Mouse (Mus musculus) activated CD4-positive, CD25-positive, alpha-beta regulatory T cell, adult 4 months (primary cell): ENCODE measurements around the gene 1700011L22Rik. TPM values are rescaled to one million over a fixed set of nuclear protein-coding genes. Genes with fewer than 3 reads are reported as not detected.

Experiments used
- ATAC-seq: one replicate; pipeline ENCODE4 v1.8.0; 2017
- polyA plus RNA-seq, 2 experiments: library from polyadenylated mRNA; unstranded; fragments of 100-300 nt; shearing (Covaris generic); gene quantifications; one replicate each; pipeline ENCODE4 v1.2.1; 2017

Gene 1700011L22Rik
- polyA plus RNA-seq, 2 experiments from 2014 or later, result not detected

DNA sequence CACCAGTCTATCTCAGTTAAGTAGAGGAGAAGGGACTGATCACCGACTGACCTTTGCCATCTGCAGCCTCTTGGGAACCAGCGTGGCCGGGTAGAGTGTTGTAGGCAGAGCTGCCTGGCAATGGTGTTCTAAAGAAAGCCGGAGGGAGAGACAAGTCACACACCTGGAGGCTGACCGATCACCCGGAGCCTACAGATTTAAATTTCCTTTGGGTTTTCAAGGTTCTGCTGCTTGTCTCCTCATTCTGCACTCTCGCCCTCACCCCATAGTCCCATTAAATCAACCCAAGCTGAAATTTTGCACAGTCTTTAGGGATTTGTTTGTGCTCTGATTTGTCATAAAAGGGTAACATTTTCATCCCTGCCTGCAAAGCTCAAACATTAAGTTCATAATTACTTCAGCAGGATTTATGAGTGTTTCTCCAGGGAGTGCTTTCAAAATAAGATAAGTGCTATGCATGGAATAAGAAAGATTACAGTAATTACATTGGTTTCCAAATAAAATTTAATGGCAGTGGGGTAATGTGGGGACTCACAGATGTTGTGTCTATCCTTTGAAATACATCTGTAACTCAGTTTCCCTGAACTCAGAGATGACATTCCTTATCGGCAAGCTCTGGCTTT, 19.0 kb downstream of the 1700011L22Rik start:
- no peak for ATAC-seq

DNA sequence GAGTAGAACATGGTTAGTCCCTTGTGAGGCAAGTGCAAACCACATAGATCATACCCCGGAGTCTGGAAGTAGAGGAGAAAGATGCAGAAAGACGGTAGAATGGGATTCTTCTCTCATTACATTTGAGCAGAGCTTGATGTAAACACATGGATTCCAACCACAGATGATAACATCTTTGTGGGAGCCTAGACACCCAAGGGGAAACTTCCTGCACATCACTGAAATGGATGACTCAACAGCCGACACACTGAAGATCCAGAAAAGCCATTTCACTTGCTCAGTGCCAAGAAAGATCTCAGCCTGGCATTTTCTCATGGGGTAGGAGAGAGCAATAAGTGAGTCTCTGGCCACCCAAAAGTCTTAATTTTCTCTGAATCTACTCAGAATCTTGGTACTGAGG, 20.5 kb downstream of the 1700011L22Rik start:
- no peak for ATAC-seq

DNA sequence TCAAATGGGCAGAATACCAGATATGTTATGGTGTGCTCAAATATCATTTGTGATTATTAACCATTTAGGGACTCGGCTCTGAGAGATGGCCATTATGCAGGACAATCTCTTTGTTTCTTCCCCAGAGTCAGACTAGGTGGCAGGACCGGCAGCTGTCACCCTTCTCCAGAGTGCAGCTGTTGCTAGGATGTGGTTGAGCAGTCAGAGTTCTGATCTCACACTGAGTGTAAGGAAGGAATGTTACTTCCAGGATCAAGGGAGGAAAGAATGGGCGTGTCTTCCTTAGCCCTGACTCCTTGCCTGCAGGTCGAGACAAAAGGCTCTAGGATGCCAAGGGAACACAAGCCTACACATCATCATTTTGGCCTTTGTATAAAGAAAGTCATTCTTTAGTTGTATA, 21.2 kb downstream of the 1700011L22Rik start:
- ATAC-seq, result no peak

DNA sequence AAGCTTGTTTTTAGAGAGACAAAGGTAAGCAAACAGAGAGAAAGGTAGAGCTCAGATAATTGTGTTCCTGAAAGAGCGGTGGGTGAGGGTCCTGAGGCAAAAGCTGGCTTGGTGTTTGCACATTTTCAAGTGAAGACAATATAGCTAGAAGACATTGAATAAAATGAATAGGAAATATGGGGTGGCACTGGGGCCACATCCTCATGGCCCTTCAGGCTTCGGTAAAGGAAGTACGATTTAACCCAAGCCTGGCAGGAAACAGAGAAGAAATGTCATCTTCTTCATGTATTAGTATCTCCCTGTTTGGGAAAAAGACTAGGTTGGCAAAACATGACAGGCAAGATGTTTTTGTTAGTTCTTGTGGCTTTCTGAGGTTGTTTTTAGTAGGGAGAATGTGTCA, 22.3 kb downstream of the 1700011L22Rik start:
- no peak for ATAC-seq

DNA sequence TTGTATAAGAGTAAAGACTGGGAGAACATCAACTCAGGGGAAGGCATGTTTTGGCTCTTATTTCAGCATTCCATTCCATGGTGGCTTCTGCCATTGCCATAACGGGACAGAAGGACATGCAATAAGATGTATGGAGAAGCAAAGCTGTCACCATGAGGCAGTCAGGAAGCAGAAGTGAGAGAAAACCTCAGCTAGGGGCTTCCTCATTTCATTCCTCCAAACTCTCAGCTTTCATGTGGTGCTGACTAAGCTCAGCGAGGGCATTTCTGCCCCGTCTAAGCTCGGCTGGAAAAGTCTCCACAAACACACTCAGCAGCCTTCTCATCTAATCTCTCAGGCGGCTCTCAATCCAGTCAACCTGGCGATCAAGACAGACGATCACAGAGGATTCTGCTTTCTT, 22.8 kb downstream of the 1700011L22Rik start:
- ATAC-seq, result no peak

DNA sequence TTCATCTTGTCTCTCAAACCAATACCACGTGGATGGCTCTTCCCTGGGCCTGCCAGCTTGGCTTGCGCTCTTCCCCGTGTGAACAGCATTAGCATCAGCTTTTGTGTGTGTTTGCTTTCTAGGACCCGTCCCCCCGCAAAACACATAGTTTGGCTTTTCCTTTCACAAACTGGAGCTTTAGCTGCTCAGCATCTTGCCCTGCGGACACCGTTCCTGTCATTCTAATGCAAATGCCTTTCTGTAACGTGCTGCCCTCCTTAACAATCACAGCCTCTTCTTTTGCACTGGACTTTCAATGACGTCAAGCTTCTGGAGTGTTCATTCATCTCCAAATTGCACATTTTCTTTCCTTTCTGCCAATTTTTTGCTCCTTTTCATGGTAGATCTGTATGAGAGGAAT, 24.0 kb downstream of the 1700011L22Rik start:
- ATAC-seq, result no peak

DNA sequence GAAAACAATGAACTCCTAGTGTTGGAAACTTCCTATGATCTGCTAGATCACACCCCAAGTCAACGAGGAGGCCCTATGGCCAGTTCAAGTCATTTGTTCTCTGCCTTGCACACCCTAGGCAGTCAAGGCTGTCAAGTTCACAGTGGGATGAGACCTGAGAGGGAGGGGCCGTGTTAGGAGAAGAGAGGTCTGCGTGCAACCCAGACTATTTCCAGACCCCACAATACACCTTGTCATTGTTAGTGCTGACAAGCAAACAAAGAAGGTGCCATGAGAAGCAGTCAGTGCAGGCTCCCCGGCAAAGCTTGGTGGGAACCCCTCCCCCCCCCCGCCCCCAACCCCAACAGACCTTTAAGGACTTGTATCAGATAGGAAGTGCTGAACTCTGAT, 25.6 kb downstream of the 1700011L22Rik start:
- ATAC-seq, result no peak

DNA sequence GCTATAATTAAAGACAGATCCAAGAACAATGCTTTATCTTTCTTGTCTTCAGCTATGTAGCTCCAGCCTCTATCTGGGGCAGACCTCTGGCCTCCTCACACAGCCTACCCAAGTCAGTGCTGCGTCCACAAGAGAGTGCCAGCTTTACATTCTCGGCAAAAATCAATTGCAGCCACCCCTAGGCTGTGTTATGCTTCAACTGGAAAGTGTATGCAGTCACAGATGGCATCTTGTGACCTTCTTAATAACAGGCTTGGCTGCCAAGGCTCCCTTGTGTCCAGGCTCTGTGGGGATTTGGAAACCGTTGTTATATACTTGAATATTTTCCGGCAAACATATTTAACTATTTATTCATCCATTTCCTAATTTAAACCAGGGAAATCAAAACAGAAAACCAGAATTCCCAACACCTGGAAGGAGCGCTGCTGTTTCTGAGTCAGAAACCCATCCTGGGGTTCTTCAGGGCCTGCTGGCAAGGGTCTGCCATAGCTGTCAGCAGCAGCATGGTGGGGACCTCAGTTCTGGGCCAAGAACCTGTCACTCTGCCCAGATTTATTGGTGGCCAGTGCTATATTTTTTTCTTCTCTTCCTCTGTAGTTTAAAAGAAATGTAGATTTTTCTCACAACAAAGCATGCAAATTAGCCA, 26.1 kb downstream of the 1700011L22Rik start:
- no peak for ATAC-seq

DNA sequence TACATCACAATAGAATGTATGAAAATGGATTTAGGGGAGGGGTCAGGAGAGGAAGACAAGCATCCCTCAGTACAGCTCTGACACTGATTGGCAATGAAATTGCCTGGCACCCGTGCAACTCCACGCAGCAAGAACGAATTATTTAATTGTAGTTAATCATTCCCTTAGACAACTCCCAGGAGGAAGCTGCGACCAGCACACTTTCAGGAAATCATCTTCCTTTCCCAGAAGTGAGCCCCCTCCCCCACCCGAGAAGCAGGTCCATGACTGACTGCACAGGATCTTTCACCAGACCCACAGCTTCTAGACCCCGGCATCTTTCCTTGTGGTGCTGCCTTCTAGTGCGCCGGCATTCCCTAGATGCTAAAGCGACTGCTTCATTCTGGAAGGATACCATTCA, 36.7 kb downstream of the 1700011L22Rik start:
- no peak for ATAC-seq

DNA sequence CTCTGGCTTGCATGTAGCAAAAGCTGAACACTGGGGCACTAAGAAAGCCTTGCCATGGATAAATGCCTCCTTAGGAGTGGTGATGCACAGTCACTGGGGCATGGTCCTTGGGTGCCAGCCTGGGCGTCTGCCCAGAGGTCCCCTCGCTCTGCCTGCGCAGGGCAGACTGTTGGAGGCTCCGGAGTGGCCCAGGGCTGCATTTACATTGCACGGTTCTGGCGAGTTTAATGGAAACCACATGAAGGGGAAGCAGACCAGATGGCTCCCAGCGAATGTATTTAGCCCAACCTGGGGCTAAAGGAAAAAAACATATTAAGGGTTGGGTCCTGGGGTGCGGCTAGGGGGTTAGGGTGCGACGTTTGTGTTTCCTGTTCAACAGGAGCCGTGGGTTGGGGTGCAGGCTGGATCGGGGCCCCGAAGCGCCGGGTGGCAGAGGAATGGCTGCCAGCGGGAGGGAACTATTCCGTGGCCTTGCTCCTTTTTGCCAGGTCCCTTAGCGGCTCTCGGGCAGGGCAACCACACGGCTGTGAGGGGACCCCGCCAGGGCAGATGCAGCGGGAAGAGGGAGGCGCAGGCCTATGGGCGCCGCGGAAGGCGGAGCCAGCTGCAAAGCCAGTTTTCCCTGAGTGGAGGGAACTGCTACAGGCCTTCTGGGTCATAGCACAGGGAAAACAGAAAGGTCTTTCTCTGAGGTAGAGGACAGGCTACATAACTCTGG, 38.6 kb downstream of the 1700011L22Rik start:
- peak; percentile 40 for ATAC-seq

DNA sequence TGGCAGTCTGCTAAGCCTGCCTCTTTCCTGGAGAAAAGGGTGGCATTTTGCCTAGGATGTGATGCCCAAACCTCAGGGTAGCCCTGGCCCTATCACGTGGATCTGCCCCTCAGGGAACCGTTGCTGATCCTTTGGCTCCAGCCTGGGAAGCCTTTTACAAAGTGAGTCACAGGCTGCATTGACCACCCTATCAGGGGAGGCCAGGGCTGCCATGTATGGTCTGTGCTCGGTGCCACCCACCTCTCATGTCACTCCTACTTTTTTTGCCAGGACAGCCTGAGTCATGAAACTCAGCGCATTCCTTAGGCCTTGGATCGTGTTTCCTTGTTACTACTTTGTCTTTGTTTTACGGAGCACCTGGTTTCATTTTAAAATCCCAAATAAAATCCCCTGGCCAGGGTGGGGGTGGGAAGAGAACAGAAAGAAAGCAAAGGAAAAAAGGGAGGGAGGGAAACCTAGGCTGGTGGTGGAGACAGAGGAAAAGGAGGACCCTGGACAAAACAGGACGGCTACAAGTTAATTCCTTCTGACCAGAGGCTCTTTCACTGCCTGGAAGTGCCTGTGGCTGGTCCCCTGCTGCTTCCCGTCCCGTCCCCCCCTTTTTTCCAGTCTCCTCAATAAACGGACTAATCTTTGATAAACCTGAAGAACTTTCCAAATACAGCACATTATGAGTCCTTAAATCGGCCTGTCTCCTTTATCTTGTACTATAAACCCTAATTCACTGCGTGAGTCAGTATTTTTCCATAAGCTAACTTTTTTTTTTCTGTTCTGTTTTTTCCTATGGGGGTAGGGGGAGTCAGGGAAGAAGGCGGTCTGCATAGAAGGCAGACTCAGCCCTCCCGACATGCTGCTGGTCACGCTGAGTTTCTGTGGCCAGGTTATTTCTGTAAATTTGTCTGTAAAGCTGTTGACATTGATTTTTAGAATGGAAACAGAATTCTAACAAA, 39.4 kb downstream of the 1700011L22Rik start:
- no peak for ATAC-seq

DNA sequence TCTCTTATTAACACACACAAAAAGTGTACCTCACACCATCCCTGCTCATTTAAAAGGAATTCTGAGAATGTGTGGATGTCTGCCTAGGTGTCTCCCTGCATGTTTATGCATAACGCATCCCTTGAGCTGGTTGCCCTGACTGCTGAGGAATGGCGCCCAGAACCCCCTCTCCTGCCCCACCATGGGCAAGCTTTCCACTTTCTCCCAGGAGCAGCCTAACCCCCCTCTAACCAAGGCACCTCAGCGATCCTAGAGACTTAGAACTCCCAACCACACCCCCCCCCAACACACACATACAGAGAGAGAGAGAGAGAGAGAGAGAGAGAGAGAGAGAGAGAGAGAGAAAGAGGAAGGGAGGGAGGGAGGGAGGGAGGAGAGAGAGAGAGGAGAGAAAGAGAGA, 40.2 kb downstream of the 1700011L22Rik start:
- no peak for ATAC-seq

DNA sequence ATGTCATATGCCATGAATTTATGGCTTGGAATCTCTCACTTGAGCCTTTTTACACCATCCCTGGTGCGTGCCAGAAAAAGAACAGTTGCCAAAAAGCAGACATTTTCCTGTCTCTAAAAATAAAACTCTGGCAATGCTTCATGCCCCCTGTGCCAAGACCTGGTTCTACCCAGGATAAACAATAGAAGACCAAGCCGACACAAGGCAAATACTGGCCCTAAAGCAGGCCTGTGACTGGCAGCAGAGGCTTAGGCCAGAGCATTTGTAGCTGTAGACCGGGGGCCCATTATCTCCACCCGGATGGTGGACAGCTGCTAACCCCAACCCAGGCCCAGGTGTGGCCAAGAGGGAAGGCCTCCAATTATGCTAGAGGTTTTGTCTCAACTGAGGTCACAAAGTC, 41.5 kb downstream of the 1700011L22Rik start:
- no peak for ATAC-seq

DNA sequence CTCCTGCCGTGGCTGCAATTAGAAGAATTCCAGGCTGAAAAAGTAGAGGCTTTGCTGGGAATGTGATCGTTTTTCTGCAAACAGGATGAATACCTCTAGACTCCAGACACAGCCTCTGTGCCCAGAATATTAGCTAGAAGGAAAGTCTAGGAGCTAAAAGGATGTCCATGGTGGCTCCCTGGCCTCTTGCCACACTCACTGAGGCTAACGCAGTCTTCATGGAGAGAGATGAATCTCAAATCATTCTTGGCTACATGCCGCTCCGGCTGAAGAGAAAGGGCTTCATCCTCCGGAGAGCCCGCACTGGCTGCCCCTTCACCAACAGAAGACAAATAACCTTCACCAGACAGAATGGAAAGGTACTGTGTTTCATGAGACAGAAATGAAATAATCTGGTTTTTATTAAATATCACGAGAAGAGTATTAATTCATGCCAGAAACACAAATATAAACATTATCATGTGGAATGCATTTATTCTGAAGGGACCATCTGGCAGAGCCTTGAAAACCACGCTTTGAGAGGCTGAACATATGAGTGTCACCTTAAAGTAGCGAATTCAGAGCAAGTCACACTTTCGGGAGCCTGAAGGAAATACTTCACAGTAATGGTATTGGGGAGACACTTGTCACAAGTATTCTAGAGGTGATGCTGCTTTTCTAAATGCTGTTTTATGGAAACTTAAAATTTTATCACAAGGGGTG, 46.8 kb downstream of the 1700011L22Rik start:
- ATAC-seq, result no peak

DNA sequence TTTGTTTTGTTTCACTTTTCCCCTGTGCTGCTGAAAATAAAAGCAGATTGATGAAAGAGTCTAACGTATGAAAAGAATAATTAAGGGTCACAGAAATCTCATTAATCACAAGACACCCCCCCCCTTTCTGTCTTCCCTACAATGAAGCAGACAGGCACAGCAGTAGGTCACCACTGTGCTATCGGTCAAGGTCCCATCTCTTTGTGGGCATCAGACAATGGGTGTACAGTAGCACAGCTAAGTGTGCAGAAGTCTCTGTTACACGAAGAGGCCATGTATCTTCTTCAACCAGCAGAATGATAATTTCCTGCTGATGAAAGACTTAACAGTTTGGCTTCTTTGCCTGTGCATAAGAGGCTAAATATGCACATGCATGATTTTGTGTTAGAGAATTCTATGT, 49.7 kb downstream of the 1700011L22Rik start:
- ATAC-seq, result no peak

DNA sequence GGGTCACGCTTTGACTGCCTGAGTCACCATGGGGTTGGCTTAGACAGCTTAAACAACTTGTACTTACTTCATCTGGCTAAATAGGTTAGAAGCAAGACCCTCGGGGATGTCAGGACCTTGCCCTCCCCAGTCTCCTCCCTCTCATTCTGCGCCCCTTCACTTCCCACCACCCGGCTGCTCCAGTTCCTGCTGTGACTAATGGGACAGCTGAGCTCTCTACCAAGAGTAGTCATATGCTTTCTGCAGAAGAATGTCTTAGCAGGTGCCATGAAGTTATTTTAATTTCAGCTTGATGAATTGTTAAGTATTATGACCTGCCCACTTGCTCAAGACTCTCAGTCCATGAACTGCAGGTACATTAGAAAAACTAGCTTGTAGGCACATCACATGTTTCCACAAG, 51.9 kb downstream of the 1700011L22Rik start:
- no peak for ATAC-seq

DNA sequence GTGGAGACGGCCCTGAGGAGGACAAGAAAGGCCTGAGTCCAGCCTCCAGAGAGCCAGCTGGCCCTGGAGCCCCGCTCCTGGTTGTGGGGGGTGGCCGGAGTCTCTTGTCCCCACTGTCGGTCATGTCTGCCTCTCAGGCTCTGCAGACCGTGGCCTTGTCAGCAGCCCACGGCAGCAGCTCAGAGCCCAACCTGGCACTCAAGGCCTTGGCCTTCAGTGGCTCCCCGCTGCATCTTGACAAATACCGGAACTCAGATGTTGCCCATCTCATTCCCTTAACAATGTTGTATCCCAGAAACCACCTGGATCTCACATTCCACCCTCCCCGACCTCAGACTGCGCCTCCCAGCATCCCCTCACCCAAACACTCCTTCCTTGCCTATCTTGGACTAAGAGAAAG, 58.3 kb downstream of the 1700011L22Rik start:
- no peak for ATAC-seq

DNA sequence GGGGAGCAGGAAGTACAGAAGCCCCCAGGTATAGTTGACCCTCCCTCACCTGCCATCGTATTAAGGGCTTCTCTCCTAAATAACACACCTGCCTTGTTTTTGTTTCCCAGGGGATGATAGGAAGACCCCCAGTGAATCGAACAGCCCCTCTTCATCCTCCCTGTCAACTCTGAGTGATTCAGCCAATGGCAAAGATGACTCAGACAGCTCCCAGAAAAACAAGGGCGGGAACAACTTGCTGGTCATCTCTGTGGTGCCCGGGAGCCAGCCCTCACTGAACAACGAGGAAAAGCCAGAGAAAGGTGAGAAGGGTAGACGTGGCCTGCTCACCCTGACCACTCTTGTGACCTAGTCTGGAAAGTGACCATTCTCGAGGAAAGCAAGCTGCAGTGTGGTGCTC, 62.9 kb downstream of the 1700011L22Rik start:
- ATAC-seq, result no peak

DNA sequence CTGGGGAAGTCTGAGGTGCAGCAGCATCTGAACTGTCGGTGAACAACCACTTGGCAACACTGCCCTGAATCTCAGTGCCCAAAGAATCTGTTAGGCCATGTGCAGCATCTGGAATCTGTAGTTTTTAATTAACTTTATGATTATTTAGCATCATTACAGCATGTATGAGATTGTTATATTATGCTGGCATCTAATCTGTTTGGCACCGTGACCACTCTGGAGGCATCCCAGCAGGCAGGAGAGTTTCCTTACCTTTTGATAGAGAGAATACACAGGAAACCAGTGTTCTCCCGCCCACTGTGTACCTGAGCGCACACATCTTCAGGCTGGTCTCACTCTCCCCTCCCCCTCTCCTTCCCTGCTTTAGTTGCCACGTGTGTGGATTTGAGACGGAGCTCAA, 68.7 kb downstream of the 1700011L22Rik start:
- no peak for ATAC-seq

DNA sequence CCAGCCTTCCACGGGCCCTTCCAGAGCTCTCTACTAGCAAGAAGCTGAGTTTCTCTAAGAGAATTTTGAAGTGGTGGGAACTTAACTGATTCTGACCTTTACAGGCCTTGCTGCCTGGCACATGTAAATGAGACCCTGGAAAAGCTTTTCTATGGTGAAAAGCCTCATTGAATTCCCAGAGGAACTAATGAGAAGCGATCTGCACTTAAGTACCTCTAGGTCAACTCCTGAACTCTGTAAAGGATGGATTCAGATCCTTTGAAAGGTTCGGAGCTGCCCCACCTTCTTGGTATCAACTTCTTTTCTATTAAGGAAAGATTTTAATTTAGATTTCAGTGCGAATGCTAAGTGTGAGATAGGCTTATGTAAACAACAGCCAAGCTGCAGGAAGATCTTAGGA, 72.4 kb downstream of the 1700011L22Rik start:
- no peak for ATAC-seq

DNA sequence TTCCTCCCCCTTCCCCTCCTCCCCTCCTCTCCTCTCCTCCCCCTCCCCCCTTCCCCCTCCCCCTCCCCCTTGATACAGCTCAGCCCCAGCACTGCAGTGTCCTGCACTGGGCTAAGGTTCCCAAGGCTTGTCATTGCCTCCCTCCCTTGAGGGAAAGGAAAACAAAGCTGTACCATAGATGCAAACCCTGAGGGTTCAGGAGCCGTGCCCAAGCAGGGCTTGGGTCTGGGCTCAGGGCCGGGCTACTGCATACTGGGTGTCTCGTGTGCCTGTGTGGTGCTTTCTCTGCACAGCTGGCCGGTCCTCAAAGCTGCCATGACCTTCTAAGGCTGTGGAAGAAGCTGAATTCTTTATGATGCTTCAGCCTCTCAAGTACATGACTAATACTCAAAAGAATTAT, 74.8 kb downstream of the 1700011L22Rik start:
- no peak for ATAC-seq

DNA sequence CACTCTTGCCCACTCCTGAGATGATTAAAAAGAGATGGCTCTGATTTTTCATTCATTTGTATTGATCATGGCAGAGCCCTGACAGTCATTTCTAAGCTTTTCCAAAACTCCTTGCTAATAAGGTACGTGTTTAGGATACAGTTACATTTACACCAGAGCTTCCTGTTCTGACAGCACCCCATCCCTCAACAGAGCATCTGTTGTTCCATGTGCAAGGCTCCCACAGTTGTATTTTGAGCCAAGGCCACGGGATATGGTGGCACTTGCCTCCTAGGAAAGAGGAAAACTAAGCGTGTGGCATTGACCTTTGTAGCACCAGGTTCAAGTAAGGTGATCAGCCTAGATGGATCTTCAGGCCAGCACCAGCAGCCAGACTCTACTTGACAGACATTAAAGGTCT, 83.1 kb downstream of the 1700011L22Rik start:
- no peak for ATAC-seq
